Mouse (Mus musculus) heart, postnatal 36 days (tissue): ENCODE measurements around the gene Gtf2h1. TPM values are rescaled to one million over a fixed set of nuclear protein-coding genes. Genes with fewer than 3 reads are reported as not detected.
A peak's percentile ranks its signal among the peaks of the same experiment; 100 is the strongest.
"Not testable (repeated sequence)": the region's sequence is repeated elsewhere in the genome, so short reads cannot be mapped to it uniquely, and the experiment has no call there.

Experiments used
- DNase-seq, 2 experiments: peaks; one replicate each; pipeline ENCODE4 v3.0.0; 2021 to 2022
- intact Hi-C: fragments of 180-260 bp; cut with DNase I; formaldehyde crosslinking; loops from one replicate; pipeline ENCODE4 v1.15.1; 2025
- total RNA-seq, 2 experiments: library from RNA; stranded (reverse); gene quantifications; 2 replicates each; pipeline ENCODE4 v1.2.3; 2021

Gtf2h1 gene
- total RNA-seq = 10 to 100 TPM; 16.9 to 19.5 TPM

- intact Hi-C loops = loop anchor here (1.0 to 5.0 kb wide), 3 partner anchors 50 to 213 kb away; partner anchors contain the start of genes Spty2d1 and Tsg101
Observed at GRCm38 (mm10) chr7:46795287-46796205, at the start of gene Gtf2h1, which contains the start of gene Hps5. Gene Gtf2h1, plus strand, starts transcription at chr7:46796103. Gene Hps5, minus strand, starts transcription at chr7:46796064.

GRCm38 (mm10) chr7:46746381-46746780 is 49.5 kb upstream of the Gtf2h1 start:
- peak; percentile 22 to 34 for DNase-seq
- intact Hi-C loops = no loop called here

More at GRCm38 (mm10) chr7:46795287-46796205, at the start of gene Gtf2h1, which contains the start of gene Hps5:
- DNase-seq = peak; percentile 98

- intact Hi-C loops = no loop called here
- DNase-seq = no peak
Observed at GRCm38 (mm10) chr7:46748459-46748858, 47.4 kb upstream of the Gtf2h1 start.

- no peak for DNase-seq
- intact Hi-C loops = no loop called here
Observed at GRCm38 (mm10) chr7:46751490-46751889, 44.4 kb upstream of the Gtf2h1 start, which contains the start of gene Saa2. Gene Saa2, plus strand, starts transcription at chr7:46751790.

- intact Hi-C loops = no loop called here
- no peak for DNase-seq
Observed at GRCm38 (mm10) chr7:46761049-46761795, 34.7 kb upstream of the Gtf2h1 start.

- DNase-seq = no peak
- intact Hi-C loops = no loop called here
Observed at GRCm38 (mm10) chr7:46762601-46763000, 33.3 kb upstream of the Gtf2h1 start.

GRCm38 (mm10) chr7:46764672-46765071 is 31.2 kb upstream of the Gtf2h1 start:
- intact Hi-C loops = no loop called here
- DNase-seq = no peak

- no peak for DNase-seq
- intact Hi-C loops = no loop called here
Observed at GRCm38 (mm10) chr7:46767371-46767770, 28.5 kb upstream of the Gtf2h1 start.

- intact Hi-C loops = no loop called here
- no peak for DNase-seq
Observed at GRCm38 (mm10) chr7:46768451-46768850, 27.5 kb upstream of the Gtf2h1 start.

- DNase-seq = peak; percentile 34 to 62
- intact Hi-C loops = no loop called here
Observed at GRCm38 (mm10) chr7:46770706-46771105, 25.2 kb upstream of the Gtf2h1 start.

- no peak for DNase-seq
- intact Hi-C loops = no loop called here
Observed at GRCm38 (mm10) chr7:46789177-46789849, 6.6 kb upstream of the Gtf2h1 start.

- intact Hi-C loops = no loop called here
- no peak for DNase-seq
Observed at GRCm38 (mm10) chr7:46793871-46794270, 2.0 kb upstream of the Gtf2h1 start.

GRCm38 (mm10) chr7:46796206-46796679 is 340 bp downstream of the Gtf2h1 start:
- intact Hi-C loops = loop anchor here (1.0 to 5.0 kb wide), 2 partner anchors 49 to 121 kb away; partner anchors contain the start of gene Tsg101
- DNase-seq = no peak

- intact Hi-C loops = loop anchor here (1.0 to 5.0 kb wide), 2 partner anchors 49 to 121 kb away; partner anchors contain the start of gene Tsg101
- DNase-seq = no peak
Observed at GRCm38 (mm10) chr7:46796779-46797178, 876 bp downstream of the Gtf2h1 start.

GRCm38 (mm10) chr7:46810325-46810724 is 14.4 kb downstream of the Gtf2h1 start:
- no peak for DNase-seq
- intact Hi-C loops = loop anchor here (10.0 kb wide), 1 partner anchor 94 kb away; no protein-coding TSS in a partner anchor

- intact Hi-C loops = loop anchor here (10.0 kb wide), 1 partner anchor 91 kb away; no protein-coding TSS in a partner anchor
- no peak for DNase-seq
Observed at GRCm38 (mm10) chr7:46814012-46814411, 18.1 kb downstream of the Gtf2h1 start.

GRCm38 (mm10) chr7:46820876-46821632 is 25.2 kb downstream of the Gtf2h1 start:
- intact Hi-C loops = not testable (repeated sequence)

GRCm38 (mm10) chr7:46827046-46827802 is 31.3 kb downstream of the Gtf2h1 start:
- no peak for DNase-seq
- intact Hi-C loops = no loop called here

More at GRCm38 (mm10) chr7:46820876-46821632, 25.2 kb downstream of the Gtf2h1 start:
- DNase-seq = not testable (repeated sequence)

- intact Hi-C loops = no loop called here
- no peak for DNase-seq
Observed at GRCm38 (mm10) chr7:46827803-46828184, 31.9 kb downstream of the Gtf2h1 start.
